Mouse (Mus musculus): Measurements from ENCODE around the gene Camkk2. TPM values are rescaled to one million over a fixed set of nuclear protein-coding genes. Genes with fewer than 3 reads are reported as not detected.

Camkk2 gene
- total RNA-seq, 2 experiments from 2014 or later = 103 to 117 TPM

GRCm38 (mm10) chr5:122700837-122701212 is 78.4 kb downstream of the Camkk2 start:
- DNase-seq (ENCODE audit: low spot score in 2 of 2) = no peak

DNA sequence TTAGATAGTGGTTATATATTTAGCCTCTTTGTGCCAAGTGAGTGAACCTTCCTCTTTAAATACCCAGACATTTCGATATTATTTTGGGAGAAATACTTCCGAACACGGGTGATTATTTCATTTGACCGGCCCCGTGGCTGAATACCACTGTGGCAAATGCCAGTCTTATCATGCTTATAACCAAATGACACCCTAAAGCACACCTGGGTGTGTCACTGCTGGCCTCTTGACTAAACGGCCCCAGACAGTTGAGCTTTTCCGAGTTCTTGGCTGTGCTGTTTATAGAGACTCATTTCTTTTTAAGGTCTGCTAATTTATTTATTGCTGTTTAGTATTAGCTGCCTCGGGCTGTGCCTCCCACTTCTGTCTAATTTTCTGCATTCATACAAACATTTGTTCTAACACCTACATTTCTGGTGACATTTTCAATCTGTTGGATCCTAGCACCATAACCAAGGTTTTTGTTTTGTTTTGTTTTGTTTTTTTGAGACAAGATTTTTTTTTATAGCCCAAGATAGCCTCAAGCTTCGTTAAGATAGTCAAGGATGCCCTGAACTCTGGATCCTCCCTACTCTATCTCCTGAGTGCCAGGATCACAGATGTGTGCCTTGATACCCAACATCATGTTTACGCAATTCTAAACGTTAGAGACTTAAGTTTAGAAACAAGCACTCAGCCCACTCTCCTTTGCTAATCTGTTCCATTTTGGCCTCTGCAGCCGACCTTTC is 78.9 kb downstream of the Camkk2 start:
- DNase-seq (ENCODE audit: low spot score in 2 of 2) = no peak

- DNase-seq (ENCODE audit: low spot score in 2 of 2) = no peak
Observed at GRCm38 (mm10) chr5:122698701-122699060, 80.5 kb downstream of the Camkk2 start.

DNA sequence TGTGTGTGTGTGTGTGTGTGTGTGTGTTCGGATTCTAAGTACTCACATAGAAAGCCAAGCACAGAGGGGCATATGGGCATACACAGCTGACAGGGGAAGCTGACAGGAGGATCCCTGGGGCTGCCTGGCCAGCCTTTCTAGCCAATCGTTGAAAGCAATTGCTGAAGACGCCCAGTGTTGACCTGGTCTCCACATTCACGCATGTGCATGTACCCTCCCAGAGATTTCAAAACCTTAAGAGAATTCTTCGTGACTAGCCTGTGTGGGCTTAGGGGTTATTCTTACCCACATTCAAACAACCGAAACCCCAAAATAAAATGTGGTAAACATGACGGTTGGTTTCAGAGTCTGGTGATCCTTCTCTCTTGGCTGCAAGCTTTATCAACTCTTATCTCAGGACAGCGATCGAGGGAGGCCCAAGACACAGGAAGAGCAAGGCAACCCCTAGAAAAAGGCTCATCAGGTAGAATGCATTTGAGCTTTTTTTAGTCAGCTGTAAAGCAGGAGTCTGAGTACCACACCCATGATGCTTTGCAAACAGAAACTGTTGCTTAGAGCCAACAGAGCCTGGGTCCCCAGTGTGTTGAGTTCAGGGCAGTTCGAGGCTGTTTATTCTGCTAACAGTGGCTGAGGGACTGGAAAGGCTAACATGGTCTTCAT is 81.0 kb downstream of the Camkk2 start:
- no peak for DNase-seq (ENCODE audit: low spot score in 2 of 2)

DNA sequence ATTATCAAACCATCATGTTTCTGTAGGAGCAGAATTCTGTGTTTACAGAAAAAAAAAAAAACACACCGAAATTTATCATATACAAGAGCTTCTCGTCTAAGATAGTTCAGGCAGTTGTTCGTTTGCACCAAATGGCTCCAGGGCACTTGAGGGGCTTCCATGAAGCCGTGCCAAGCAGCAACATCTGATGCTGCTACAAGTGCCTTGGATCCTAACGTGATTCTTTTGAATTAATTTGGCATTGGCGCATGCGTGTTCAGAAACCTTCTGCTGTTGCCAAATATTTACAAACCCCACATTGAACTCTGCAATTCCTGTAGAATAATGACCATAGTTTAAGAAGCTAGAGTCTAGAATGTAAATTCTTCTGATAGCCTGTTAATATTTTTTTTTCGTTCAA is 83.7 kb downstream of the Camkk2 start:
- DNase-seq (ENCODE audit: low spot score in 2 of 2) = no peak

GRCm38 (mm10) chr5:122693431-122694207 is 85.6 kb downstream of the Camkk2 start:
- no peak for DNase-seq (ENCODE audit: low spot score in 2 of 2)

DNA sequence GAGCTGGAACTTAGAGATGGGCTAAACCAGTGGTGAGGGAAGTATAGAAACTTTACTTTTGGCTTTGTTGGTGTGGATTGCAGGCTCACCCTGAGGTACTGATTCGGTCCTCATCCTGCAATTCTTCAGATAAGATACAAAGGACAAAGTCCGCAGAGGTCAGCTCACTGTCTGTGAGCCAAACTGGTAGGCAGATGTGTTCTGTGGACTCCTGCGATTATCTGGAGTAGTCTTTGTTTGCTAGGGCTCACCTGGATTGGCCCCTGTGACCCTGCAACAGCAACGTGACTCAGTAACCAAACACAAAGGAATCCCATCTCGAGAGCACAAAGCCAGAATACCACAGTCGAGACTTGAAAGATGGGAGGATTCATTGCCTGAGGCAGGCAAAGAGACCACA is 88.7 kb downstream of the Camkk2 start:
- no peak for DNase-seq (ENCODE audit: low spot score in 2 of 2)

- no peak for DNase-seq (ENCODE audit: low spot score in 2 of 2)
Observed at GRCm38 (mm10) chr5:122689153-122689552, 90.1 kb downstream of the Camkk2 start.

- no peak for DNase-seq (ENCODE audit: low spot score in 2 of 2)
Observed at GRCm38 (mm10) chr5:122687391-122687790, 91.8 kb downstream of the Camkk2 start.

- DNase-seq (ENCODE audit: low spot score in 2 of 2) = no peak
Observed at GRCm38 (mm10) chr5:122683926-122684325, 95.3 kb downstream of the Camkk2 start.

DNA sequence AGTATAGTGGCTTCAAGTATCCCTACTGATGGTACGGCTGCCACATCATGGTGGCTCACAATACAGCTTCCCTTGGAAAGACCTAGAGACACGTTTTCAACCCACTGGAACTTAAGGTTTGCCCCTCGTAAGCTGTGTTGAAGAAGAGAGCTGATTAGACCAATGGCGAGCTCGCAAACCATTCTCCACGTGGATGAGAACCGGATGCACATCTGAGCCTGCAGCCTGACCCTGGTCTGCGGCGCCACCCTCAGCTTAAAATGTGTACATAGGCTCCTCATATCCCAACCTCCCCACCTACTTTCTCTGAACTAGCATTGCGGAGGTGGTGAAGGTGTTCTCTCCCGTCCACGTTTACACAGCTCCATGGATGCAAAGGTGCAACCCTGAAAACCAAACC is 97.9 kb downstream of the Camkk2 start:
- DNase-seq (ENCODE audit: low spot score in 2 of 2) = no peak

Small RNA genes lying within 50 kb of the gene (microRNA-seq; reads per million reads assigned to microRNA genes)
- gene Mir8115 = 2.5 to 8.0 reads per million in 2 experiments

Other genes with a start within 250 kb of the Camkk2 start
- 10 to 100 TPM; 28.7 to 29.9 TPM for gene Ift81, start 164.9 kb downstream of the Camkk2 start, total RNA-seq (2021)
- gene P2rx7, start 135.5 kb downstream of the Camkk2 start, total RNA-seq (2021) = 1 to 10 TPM; 8.6 to 8.9 TPM
- gene P2rx4, start 71.9 kb downstream of the Camkk2 start, total RNA-seq (2021) = 10 to 100 TPM in 1 of 2 experiments, 1 to 10 TPM in 1; 8.8 to 10.5 TPM
- gene Anapc5, start 41.9 kb upstream of the Camkk2 start, total RNA-seq (2021) = 100 to 1,000 TPM; 252 to 292 TPM
- 10 to 100 TPM; 43.5 to 57.1 TPM for gene Rnf34, start 70.6 kb upstream of the Camkk2 start, total RNA-seq (2021)
- gene Kdm2b, start 210.4 kb upstream of the Camkk2 start, total RNA-seq (2021) = 10 to 100 TPM; 58.6 to 59.2 TPM
- gene Orai1, start 235.7 kb upstream of the Camkk2 start, total RNA-seq (2021) = 10 to 100 TPM; 16.1 to 19.2 TPM